Mouse (Mus musculus): ENCODE measurements at regions not wholly inside any gene's neighbourhood (a gene's known extent, or its start where the extent isn't known, plus 50 kb on each side); places are given as distances from the start of the nearest gene placed in this dataset.
A peak's percentile ranks its signal among the peaks of the same experiment; 100 is the strongest.

GRCm38 (mm10) chr7:71960453-71961230 is 345.8 kb downstream of the Mctp2 start:
- no peaks in the 10 kb centered on the region for H3K9me3 ChIP-seq (ENCODE audit: control insufficient read depth, low read length)
- no peaks in the 10 kb centered on the region for H3K4me1 ChIP-seq (replicated peaks; ENCODE audit: control insufficient read depth, insufficient read depth, low read length)
- no peak overlapping the region for H3K9ac ChIP-seq (ENCODE audit: low read depth, low read length)
- peak overlapping the region; percentile 48 for H3K27ac ChIP-seq (ENCODE audit: low read depth, low read length)
- no peaks in the 10 kb centered on the region for H3K36me3 ChIP-seq (ENCODE audit: control insufficient read depth, insufficient read depth, low read length)
- peak; percentile 69 for ATAC-seq (replicated peaks; ENCODE audit: low FRiP score)
- no peak overlapping the region for H3K4me3 ChIP-seq (ENCODE audit: low read depth, low read length)
- DNase-seq (ENCODE audit: low spot score): peak; percentile 51
- H3K4me2 ChIP-seq: peak overlapping the region; percentile 43
- WGBS: 4% methylated on average over 11 of the region's 11 CpGs
- no peaks in the 10 kb centered on the region for H3K27me3 ChIP-seq (replicated peaks; ENCODE audit: control insufficient read depth, insufficient read depth, low read length)

GRCm38 (mm10) chr7:71946548-71946947 is 359.9 kb downstream of the Mctp2 start:
- no peak for DNase-seq (ENCODE audit: low spot score)
- Histone ChIP-seq H3K9ac (ENCODE audit: low read depth, low read length) (no peak overlapping the region), H3K4me2 (no peak overlapping the region), H3K4me1 (replicated peaks; ENCODE audit: control insufficient read depth, insufficient read depth, low read length) (no peaks in the 10 kb centered on the region), H3K9me3 (ENCODE audit: control insufficient read depth, low read length) (no peaks in the 10 kb centered on the region), H3K27ac (ENCODE audit: low read depth, low read length) (no peak overlapping the region), H3K27me3 (replicated peaks; ENCODE audit: control insufficient read depth, insufficient read depth, low read length) (no peaks in the 10 kb centered on the region), H3K4me3 (ENCODE audit: low read depth, low read length) (no peak overlapping the region), H3K36me3 (ENCODE audit: control insufficient read depth, insufficient read depth, low read length) (no peaks in the 10 kb centered on the region)
- WGBS: 80% methylated on average over 6 of the region's 6 CpGs
- no peak for ATAC-seq (replicated peaks; ENCODE audit: low FRiP score)

GRCm38 (mm10) chr7:71943078-71944042 is 363.0 kb downstream of the Mctp2 start:
- no peak overlapping the region for H3K4me2 ChIP-seq
- no peaks in the 10 kb centered on the region for H3K27me3 ChIP-seq (replicated peaks; ENCODE audit: control insufficient read depth, insufficient read depth, low read length)
- no peaks in the 10 kb centered on the region for H3K36me3 ChIP-seq (ENCODE audit: control insufficient read depth, insufficient read depth, low read length)
- WGBS: 54% methylated on average over 16 of the region's 16 CpGs
- no peaks in the 10 kb centered on the region for H3K9me3 ChIP-seq (ENCODE audit: control insufficient read depth, low read length)
- DNase-seq (ENCODE audit: low spot score): no peak
- no peak overlapping the region for H3K4me3 ChIP-seq (ENCODE audit: low read depth, low read length)
- no peaks in the 10 kb centered on the region; the same call in 1 of the 2 replicates for H3K4me1 ChIP-seq (replicated peaks; ENCODE audit: control insufficient read depth, insufficient read depth, low read length)
- no peak overlapping the region for H3K27ac ChIP-seq (ENCODE audit: low read depth, low read length)
- no peak overlapping the region for H3K9ac ChIP-seq (ENCODE audit: low read depth, low read length)
- no peak for ATAC-seq (replicated peaks; ENCODE audit: low FRiP score)

GRCm38 (mm10) chr7:71937731-71938130 is 368.7 kb downstream of the Mctp2 start:
- 55% methylated on average over 3 of the region's 3 CpGs for WGBS
- no peaks in the 10 kb centered on the region for H3K27me3 ChIP-seq (replicated peaks; ENCODE audit: control insufficient read depth, insufficient read depth, low read length)
- no peaks in the 10 kb centered on the region for H3K36me3 ChIP-seq (ENCODE audit: control insufficient read depth, insufficient read depth, low read length)
- H3K9ac ChIP-seq (ENCODE audit: low read depth, low read length): no peak overlapping the region
- no peaks in the 10 kb centered on the region; the same call in 1 of the 2 replicates for H3K4me1 ChIP-seq (replicated peaks; ENCODE audit: control insufficient read depth, insufficient read depth, low read length)
- no peak overlapping the region for H3K27ac ChIP-seq (ENCODE audit: low read depth, low read length)
- H3K4me3 ChIP-seq (ENCODE audit: low read depth, low read length): no peak overlapping the region
- ATAC-seq (replicated peaks; ENCODE audit: low FRiP score) (no peak), DNase-seq (ENCODE audit: low spot score) (no peak)
- no peak overlapping the region for H3K4me2 ChIP-seq
- H3K9me3 ChIP-seq (ENCODE audit: control insufficient read depth, low read length): no peaks in the 10 kb centered on the region

- no peak for ATAC-seq (replicated peaks; ENCODE audit: low FRiP score)
- WGBS: 42% methylated on average over 4 of the region's 4 CpGs
- Histone ChIP-seq H3K27ac (ENCODE audit: low read depth, low read length) (no peak overlapping the region), H3K27me3 (replicated peaks; ENCODE audit: control insufficient read depth, insufficient read depth, low read length) (no peaks in the 10 kb centered on the region), H3K36me3 (ENCODE audit: control insufficient read depth, insufficient read depth, low read length) (no peaks in the 10 kb centered on the region), H3K4me3 (ENCODE audit: low read depth, low read length) (no peak overlapping the region), H3K4me1 (replicated peaks; ENCODE audit: control insufficient read depth, insufficient read depth, low read length) (no peaks in the 10 kb centered on the region; the same call in 1 of the 2 replicates), H3K9me3 (ENCODE audit: control insufficient read depth, low read length) (no peaks in the 10 kb centered on the region), H3K9ac (ENCODE audit: low read depth, low read length) (no peak overlapping the region), H3K4me2 (no peak overlapping the region)
- DNase-seq (ENCODE audit: low spot score): no peak
These were observed 369.7 kb downstream of the Mctp2 start for GRCm38 (mm10) chr7:71936690-71937089.

Measured in liver, embryonic 11.5 days (tissue).